Mouse (Mus musculus) midbrain, postnatal 0 days (tissue): ENCODE measurements at regions not wholly inside any gene's neighbourhood (a gene's known extent, or its start where the extent isn't known, plus 50 kb on each side); places are given as distances from the start of the nearest gene placed in this dataset.

Source experiments
- ATAC-seq: fragments of 200-750 bp; cut with Nextera tagmentation; 2 replicates; pipeline ENCODE4 v1.8.0; 2017; ENCODE audit warnings: moderate number of reproducible peaks, mild to moderate bottlenecking, moderate TSS enrichment, moderate library complexity; ENCODE audit not compliant: low FRiP score
- DNase-seq: peaks from one replicate; pipeline ENCODE4 v3.0.0-alpha.2; 2015; ENCODE audit warnings: low spot score
- H3K27ac ChIP-seq: fragments of 300-500 bp; sonication (generic); 2 replicates; pipeline ENCODE4 v1.5.1; 2014; ENCODE audit warnings: low read depth, mild to moderate bottlenecking, low read length, mixed read lengths
- H3K27me3 ChIP-seq: fragments of 300-500 bp; sonication (generic); 2 replicates; pipeline ENCODE4 v1.6.1; 2014; ENCODE audit warnings: low read length, control low read depth, mixed read lengths; ENCODE audit not compliant: insufficient read depth
- H3K36me3 ChIP-seq: fragments of 300-500 bp; sonication (generic); 2 replicates; pipeline ENCODE4 v1.6.1; 2014; ENCODE audit warnings: low read length, control low read depth, mixed read lengths; ENCODE audit not compliant: insufficient read depth
- H3K4me1 ChIP-seq: fragments of 300-500 bp; sonication (generic); 2 replicates; pipeline ENCODE4 v1.6.1; 2014; ENCODE audit warnings: mild to moderate bottlenecking, control low read depth, antibody characterized with exemption, low read length, mixed read lengths; ENCODE audit not compliant: insufficient read depth
- H3K4me2 ChIP-seq: fragments of 300-500 bp; sonication (generic); 2 replicates; pipeline ENCODE4 v1.6.1; 2014; ENCODE audit warnings: low read depth, mild to moderate bottlenecking, low read length, mixed read lengths; ENCODE audit not compliant: poor library complexity, severe bottlenecking
- H3K4me3 ChIP-seq: fragments of 300-500 bp; sonication (generic); 2 replicates; pipeline ENCODE4 v1.5.1; 2014; ENCODE audit warnings: low read depth, mild to moderate bottlenecking, low read length, moderate library complexity
- H3K9ac ChIP-seq: fragments of 300-500 bp; sonication (generic); replicated peaks from 2 replicates; pipeline ENCODE4 v1.6.1; 2014; ENCODE audit warnings: mild to moderate bottlenecking, low read length, moderate library complexity, mixed read lengths; ENCODE audit not compliant: poor library complexity, severe bottlenecking
- H3K9me3 ChIP-seq: fragments of 300-500 bp; sonication (generic); 2 replicates; pipeline ENCODE4 v1.6.1; 2016; ENCODE audit warnings: low read length, control low read depth
- CTCF ChIP-seq: IDR thresholded peaks from 2 replicates; pipeline ENCODE4 v1.5.1; 2016; ENCODE audit warnings: antibody characterized with exemption, mild to moderate bottlenecking
- WGBS: fragments of 180-500 bp; shearing (Covaris S2); extraction: QIAGEN DNeasy Blood & Tissue Kit; methylation state at CpG from one replicate; pipeline ENCODE4 v1.1.7; 2014; 5-methylcytosine and 5-hydroxymethylcytosine counted together

DNA sequence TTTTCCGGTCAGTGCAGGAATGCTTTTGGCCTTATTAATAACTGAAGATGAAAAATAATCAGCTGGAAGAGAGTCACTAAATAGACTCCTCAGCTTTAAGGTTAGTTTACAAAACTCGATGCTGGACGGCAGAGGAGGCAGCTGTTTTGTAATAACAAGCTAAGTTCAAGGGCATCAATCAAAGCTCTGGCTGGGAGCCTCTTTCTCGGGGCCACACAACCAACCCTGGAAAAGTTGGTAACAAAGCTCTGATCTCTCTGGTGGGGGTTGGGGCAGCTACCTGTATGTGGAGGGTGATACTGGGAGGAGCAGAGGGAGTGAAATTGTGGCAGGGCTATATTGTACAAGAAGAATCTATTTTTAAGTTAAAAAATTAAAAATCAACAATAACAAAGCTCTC lies 374.1 kb downstream of the Fgf9 start:
- 77% methylated on average over 4 of the region's 4 CpGs for WGBS
- ATAC-seq (no peak), DNase-seq (no peak)
- H3K4me3 ChIP-seq = no peak overlapping the region
- no peaks in the 10 kb centered on the region for H3K4me1 ChIP-seq
- no peak for TF ChIP-seq CTCF
- no peak overlapping the region for H3K4me2 ChIP-seq
- no peaks in the 10 kb centered on the region for H3K27me3 ChIP-seq
- no peaks in the 10 kb centered on the region for H3K36me3 ChIP-seq
- no peak overlapping the region for H3K9ac ChIP-seq
- no peaks in the 10 kb centered on the region for H3K9me3 ChIP-seq
- H3K27ac ChIP-seq = no peak overlapping the region

DNA sequence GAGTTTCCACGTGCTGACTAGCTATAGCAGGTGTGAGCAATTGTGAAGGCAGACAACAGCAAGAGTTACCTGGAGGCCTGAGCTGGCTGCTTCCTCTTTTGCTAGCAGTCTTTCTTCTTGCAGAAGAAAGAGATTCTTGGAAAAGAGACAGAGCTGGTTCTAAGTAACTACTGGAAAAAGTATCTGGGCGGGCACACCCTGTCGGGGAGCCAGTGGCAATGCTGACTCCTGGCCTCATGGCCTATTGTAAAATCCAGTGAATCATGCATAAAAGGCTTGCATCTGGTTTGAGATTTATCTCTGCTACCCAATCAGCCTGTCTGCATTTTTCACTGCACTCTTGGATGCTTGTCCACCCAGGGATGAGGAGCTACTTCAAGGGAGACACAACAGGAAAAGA lies 372.2 kb downstream of the Fgf9 start:
- no peak for DNase-seq
- WGBS = 85% methylated on average over 3 of the region's 3 CpGs
- H3K9ac ChIP-seq = no peak overlapping the region
- TF ChIP-seq CTCF = no peak
- H3K36me3 ChIP-seq = no peaks in the 10 kb centered on the region
- H3K27ac ChIP-seq = no peak overlapping the region
- H3K4me2 ChIP-seq = no peak overlapping the region
- no peaks in the 10 kb centered on the region for H3K9me3 ChIP-seq
- H3K4me3 ChIP-seq = no peak overlapping the region
- no peaks in the 10 kb centered on the region for H3K4me1 ChIP-seq
- ATAC-seq = no peak
- no peaks in the 10 kb centered on the region for H3K27me3 ChIP-seq

DNA sequence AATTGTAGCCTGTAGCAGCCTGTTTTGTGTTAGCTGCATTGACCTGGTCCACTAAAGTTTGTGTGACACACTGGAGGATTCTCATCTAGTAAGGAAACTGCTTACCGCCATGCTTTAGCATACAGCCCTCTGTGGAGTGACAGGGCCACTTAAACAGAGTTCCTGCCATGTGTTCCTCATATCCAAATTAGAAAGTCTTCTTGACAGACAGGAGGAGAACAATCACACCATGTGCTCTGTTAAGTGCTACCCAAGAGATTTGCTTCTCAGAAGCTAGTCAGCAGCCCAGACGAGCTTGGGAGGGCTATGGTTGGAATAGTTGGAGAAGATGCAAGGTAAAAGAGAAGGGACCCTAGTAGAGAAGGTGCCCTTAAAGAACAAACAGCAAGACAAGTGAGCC lies 369.6 kb downstream of the Fgf9 start:
- no peak for TF ChIP-seq CTCF
- H3K4me2 ChIP-seq = no peak overlapping the region
- 87% methylated on average over 2 of the region's 2 CpGs for WGBS
- ATAC-seq (no peak), DNase-seq (no peak)
- no peaks in the 10 kb centered on the region for H3K36me3 ChIP-seq
- 0 out of 2 replicates have a peak, but pooled peaks cover 3% of the 10 kb centered on the region for H3K9me3 ChIP-seq
- no peak overlapping the region for H3K9ac ChIP-seq
- H3K27me3 ChIP-seq = no peaks in the 10 kb centered on the region
- no peak overlapping the region for H3K27ac ChIP-seq
- H3K4me1 ChIP-seq = no peaks in the 10 kb centered on the region
- H3K4me3 ChIP-seq = no peak overlapping the region

DNA sequence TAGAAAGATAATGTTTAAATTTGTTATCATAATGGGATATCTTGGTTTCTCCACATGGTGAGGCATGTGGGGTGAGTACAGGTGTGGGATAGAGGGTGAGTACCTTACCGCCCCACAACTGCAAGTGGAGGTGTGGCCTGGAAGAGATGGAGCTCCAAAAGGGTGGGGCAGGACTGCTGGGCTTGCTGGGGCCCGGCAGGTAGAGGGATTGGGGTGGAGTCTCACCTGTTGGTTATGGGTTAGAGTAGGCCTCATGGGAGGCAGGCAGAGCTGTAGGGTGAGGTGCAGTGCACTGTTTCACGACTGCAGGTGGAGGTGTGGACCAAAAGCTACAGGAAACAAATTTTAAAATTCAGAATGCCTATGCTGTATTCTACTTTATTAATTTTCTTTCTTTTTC lies 365.7 kb downstream of the Fgf9 start:
- Histone ChIP-seq H3K36me3 (no peaks in the 10 kb centered on the region), H3K27me3 (no peaks in the 10 kb centered on the region), H3K9ac (no peak overlapping the region), H3K4me1 (no peaks in the 10 kb centered on the region), H3K4me3 (no peak overlapping the region), H3K4me2 (no peak overlapping the region), H3K27ac (no peak overlapping the region), H3K9me3 (0 out of 2 replicates have a peak, but pooled peaks cover 3% of the 10 kb centered on the region)
- WGBS = 87% methylated on average over 3 of the region's 3 CpGs
- DNase-seq (no peak), ATAC-seq (no peak)
- no peak for TF ChIP-seq CTCF

DNA sequence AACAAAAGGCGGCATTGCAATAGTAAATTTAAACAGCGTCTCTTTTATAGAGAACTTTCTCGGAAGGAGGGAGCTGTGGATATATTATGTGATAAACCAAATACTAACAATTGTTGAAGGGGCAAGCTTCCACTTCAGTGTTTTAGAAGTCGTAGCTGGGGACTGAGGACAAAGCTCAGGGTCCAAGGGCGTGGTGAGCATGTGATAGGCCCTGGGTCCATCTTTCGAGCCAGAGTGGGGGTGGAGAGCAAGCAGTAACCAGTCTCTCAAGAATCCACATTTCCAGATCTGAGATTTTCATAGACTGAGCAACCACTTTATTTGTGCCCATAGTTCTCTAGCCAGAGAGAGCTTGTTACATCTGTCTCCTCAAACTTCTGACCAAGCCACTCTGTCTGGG lies 356.1 kb downstream of the Fgf9 start:
- Histone ChIP-seq H3K4me1 (no peaks in the 10 kb centered on the region), H3K27ac (no peak overlapping the region), H3K9me3 (no peaks in the 10 kb centered on the region), H3K4me3 (no peak overlapping the region), H3K4me2 (no peak overlapping the region), H3K27me3 (no peaks in the 10 kb centered on the region), H3K9ac (no peak overlapping the region), H3K36me3 (no peaks in the 10 kb centered on the region)
- no peak for TF ChIP-seq CTCF
- 84% methylated on average over 6 of the region's 6 CpGs for WGBS
- ATAC-seq (no peak), DNase-seq (no peak)

DNA sequence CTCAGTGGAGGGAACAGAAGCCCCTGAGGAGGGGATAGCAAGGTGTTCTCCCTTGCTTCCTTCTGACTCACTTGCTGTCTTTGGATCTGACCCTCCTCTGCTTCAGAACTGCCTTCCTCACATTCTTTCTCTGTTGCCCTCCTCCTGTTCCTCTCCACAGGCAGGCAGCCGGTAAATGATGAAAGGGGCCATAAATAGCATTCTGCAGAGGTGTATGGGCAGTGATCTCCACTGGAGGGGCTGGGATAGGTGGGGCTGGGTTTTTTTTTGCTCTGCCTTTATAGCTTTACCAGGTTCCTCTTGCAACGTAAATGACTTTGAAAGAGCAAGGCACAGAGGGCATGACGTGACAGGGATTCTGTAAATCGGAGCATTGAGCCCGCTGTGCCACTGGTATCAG lies 351.6 kb downstream of the Fgf9 start:
- Histone ChIP-seq H3K4me1 (no peaks in the 10 kb centered on the region), H3K4me3 (no peak overlapping the region), H3K9me3 (no peaks in the 10 kb centered on the region), H3K27ac (no peak overlapping the region), H3K9ac (no peak overlapping the region), H3K36me3 (no peaks in the 10 kb centered on the region), H3K4me2 (no peak overlapping the region), H3K27me3 (no peaks in the 10 kb centered on the region)
- no peak for ATAC-seq
- DNase-seq = no peak
- 62% methylated on average over 5 of the region's 5 CpGs for WGBS
- no peak for TF ChIP-seq CTCF
